9 mouse cellular contexts compared by ENCODE assay signal in genomic region chr3:27371276-27371621, GRCm38 (mm10). TPM values are rescaled to one million over a fixed set of nuclear protein-coding genes. Genes with fewer than 3 reads are reported as not detected.
A peak's percentile ranks its signal among the peaks of the same experiment; 100 is the strongest.
DNase-seq lines count a peak whose midpoint lies in the region; ATAC-seq lines count a peak whose summit lies in the region.
"Had no signal": no experiment of that assay in that cellular context is flagged by ENCODE, and none has a peak within 500 bp of the region (broad histone marks: within the 10 kb centered on the region; RNA-seq: fewer than 3 reads in every experiment).

Gene Ghsr, plus strand, starts transcription at chr3:27371351.

- DNase-seq in left cerebral cortex, adult 18-20 months (ENCODE audit: low spot score in 2 of 2): peak; percentile 9 to 15
- DNase-seq in left cerebral cortex, postnatal 36 days (ENCODE audit: low spot score in 2 of 2): no peak
- no peak for DNase-seq in embryonic facial prominence, embryonic 14.5 days (ENCODE audit: low spot score)
- DNase-seq in intestine, embryonic 14.5 days (ENCODE audit: low spot score): no peak
- DNase-seq in thymus, postnatal 14 days: no peak
- no peak for DNase-seq in left cerebral cortex, adult 11 months (ENCODE audit: low spot score)
- no peak for DNase-seq in cerebellum, adult 9-10 months

- H3K27me3 ChIP-seq in embryonic facial prominence, embryonic 14.5 days (replicated peaks; ENCODE audit: control insufficient read depth, insufficient read depth, low read length): peaks cover 56% of the 10 kb centered on the region
- peaks cover 58% of the 10 kb centered on the region for H3K27me3 ChIP-seq in intestine, embryonic 14.5 days (replicated peaks; ENCODE audit: control insufficient read depth, insufficient read depth, low read length)
- peaks cover 69% of the 10 kb centered on the region for H3K27me3 ChIP-seq in neural tube, embryonic 15.5 days (replicated peaks)

- intact Hi-C loops in left cerebral cortex, postnatal 36 days (cut with DNase I): no loop called here

- no peak within 1 kb of the TSS for H3K9ac ChIP-seq in embryonic facial prominence, embryonic 14.5 days (ENCODE audit: low read depth, low read length)
- no peak within 1 kb of the TSS for H3K9ac ChIP-seq in intestine, embryonic 14.5 days (ENCODE audit: low read length)
- peak within 1 kb of the TSS; percentile 43 for H3K9ac ChIP-seq in neural tube, embryonic 15.5 days (replicated peaks)

- H3K36me3 ChIP-seq in embryonic facial prominence, embryonic 14.5 days (ENCODE audit: control insufficient read depth, insufficient read depth, low read length): no peaks in the 10 kb centered on the region
- H3K36me3 ChIP-seq in intestine, embryonic 14.5 days (ENCODE audit: control insufficient read depth, insufficient read depth, low read length): no peaks in the 10 kb centered on the region
- H3K36me3 ChIP-seq in neural tube, embryonic 15.5 days: no peaks in the 10 kb centered on the region

- ATAC-seq in embryonic facial prominence, embryonic 14.5 days (ENCODE audit: low read depth): no peak
- no peak for ATAC-seq in intestine, embryonic 14.5 days (replicated peaks; ENCODE audit: low FRiP score, low TSS enrichment, low read depth)
- ATAC-seq in neural tube, embryonic 15.5 days (ENCODE audit: low FRiP score): peak; percentile 76

- H3K4me1 ChIP-seq in embryonic facial prominence, embryonic 14.5 days (ENCODE audit: control insufficient read depth, insufficient read depth, low read length): peaks cover 6% of the 10 kb centered on the region
- 0 out of 2 replicates have a peak, but pooled peaks cover 3% of the 10 kb centered on the region for H3K4me1 ChIP-seq in intestine, embryonic 14.5 days (replicated peaks; ENCODE audit: control insufficient read depth, insufficient read depth, low read length)
- peaks cover 23% of the 10 kb centered on the region for H3K4me1 ChIP-seq in neural tube, embryonic 15.5 days

- no peaks in the 10 kb centered on the region for H3K9me3 ChIP-seq in embryonic facial prominence, embryonic 14.5 days (ENCODE audit: control insufficient read depth, low read length)
- no peaks in the 10 kb centered on the region for H3K9me3 ChIP-seq in intestine, embryonic 14.5 days (ENCODE audit: control insufficient read depth, low read length)
- no peaks in the 10 kb centered on the region for H3K9me3 ChIP-seq in neural tube, embryonic 15.5 days (replicated peaks)

- WGBS in embryonic facial prominence, embryonic 14.5 days: 4% methylated on average over 19 of the region's 19 CpGs
- WGBS in intestine, embryonic 14.5 days: 2% methylated on average over 16 of the region's 19 CpGs
- WGBS in neural tube, embryonic 15.5 days: under 1% methylated on average over 16 of the region's 19 CpGs

- no peak within 1 kb of the TSS for H3K27ac ChIP-seq in embryonic facial prominence, embryonic 14.5 days (replicated peaks; ENCODE audit: low read depth, low read length)
- no peak within 1 kb of the TSS for H3K27ac ChIP-seq in intestine, embryonic 14.5 days (ENCODE audit: low read depth)
- H3K27ac ChIP-seq in neural tube, embryonic 15.5 days (replicated peaks): no peak within 1 kb of the TSS

- peak within 1 kb of the TSS; percentile 27 for H3K4me3 ChIP-seq in embryonic facial prominence, embryonic 14.5 days (ENCODE audit: low read depth, low read length)
- H3K4me3 ChIP-seq in intestine, embryonic 14.5 days (ENCODE audit: low read depth, low read length): no peak within 1 kb of the TSS
- H3K4me3 ChIP-seq in neural tube, embryonic 15.5 days (replicated peaks): peak within 1 kb of the TSS; percentile 47
- H3K4me3 ChIP-seq: myocyte had no signal

- peak within 1 kb of the TSS; percentile 43 for H3K4me2 ChIP-seq in embryonic facial prominence, embryonic 14.5 days (ENCODE audit: low read depth, low read length)
- H3K4me2 ChIP-seq in intestine, embryonic 14.5 days (ENCODE audit: low read length): peak within 1 kb of the TSS; percentile 37
- peak within 1 kb of the TSS; percentile 97 for H3K4me2 ChIP-seq in neural tube, embryonic 15.5 days

RNA-seq across cellular contexts. Expression of gene Ghsr, which starts in this region (rescaled TPM):
- under 1 TPM; 0.12 to 0.14 TPM for total RNA-seq in left cerebral cortex, adult 18-20 months (2021)
- total RNA-seq in left cerebral cortex, postnatal 36 days (2021): under 1 TPM in 1 of 2 experiments, not detected in 1; 0.14 TPM
- not detected in 2 replicates for polyA plus RNA-seq in embryonic facial prominence, embryonic 14.5 days (2014; fragmentation: Nextera tagmentation; extraction: Ambion mirVana)
- not detected in 2 replicates for polyA plus RNA-seq in intestine, embryonic 14.5 days (2014; fragmentation: Nextera tagmentation; extraction: Ambion mirVana)
- polyA plus RNA-seq in neural tube, embryonic 15.5 days (2015; fragmentation: Nextera tagmentation; extraction: Ambion mirVana): 1.7 and 2.2 TPM in 2 replicates
- polyA plus RNA-seq: myocyte had no signal

Comparison
In these comparisons a context has a peak if more than half of its experiments do, and no peak if none do; other contexts are left out.
1. Peak in DNase-seq in left cerebral cortex, adult 18-20 months; RNA of the gene not detected or under 1 TPM.
2. H3K4me2 ChIP-seq: peak in every context shown above with its lines; median percentile 97 in neural tube, embryonic 15.5 days; 43 in embryonic facial prominence, embryonic 14.5 days; 37 in intestine, embryonic 14.5 days.